In genomic region chr9:108648611-108649560, GRCm38 (mm10) we compare ENCODE assay signal across 8 mouse cellular contexts. TPM values are rescaled to one million over a fixed set of nuclear protein-coding genes. Genes with fewer than 3 reads are reported as not detected.
DNase-seq lines count a peak whose midpoint lies in the region; ATAC-seq lines count a peak whose summit lies in the region.

Arih2 (minus strand) TSS chr9:108649386.

- H3K4me3 ChIP-seq in brown adipose tissue, adult 24 weeks (ENCODE audit: insufficient read depth, low read depth, low read length), result peak within 1 kb of the TSS; percentile 85
- peak within 1 kb of the TSS; percentile 89 to 91 for H3K4me3 ChIP-seq in heart, embryonic 14.5 days (ENCODE audit: control insufficient read depth in 1 of 2, insufficient read depth in 1 of 2, low read depth in 1 of 2, low read length in 2 of 2)
- peak within 1 kb of the TSS; percentile 99 for H3K4me3 ChIP-seq in liver, embryonic 13.5 days (replicated peaks)
- peak within 1 kb of the TSS; percentile 96 for H3K4me3 ChIP-seq in stomach, embryonic 16.5 days (replicated peaks; ENCODE audit: low read length)

- H3K4me1 ChIP-seq in brown adipose tissue, adult 24 weeks (ENCODE audit: control insufficient read depth, insufficient read depth, insufficient read length, low read length), result peaks cover 3% of the 10 kb centered on the region; the same call in 1 of the 2 replicates
- peaks cover 0 to 19% of the 10 kb centered on the region in 2 experiments; a peak in 3 of 4 replicates for H3K4me1 ChIP-seq in heart, embryonic 14.5 days (ENCODE audit: control insufficient read depth in 2 of 2, insufficient read depth in 2 of 2, low read length in 2 of 2)
- peaks cover 38% of the 10 kb centered on the region for H3K4me1 ChIP-seq in liver, embryonic 13.5 days (replicated peaks)
- peaks cover 13% of the 10 kb centered on the region; the same call in 1 of the 2 replicates for H3K4me1 ChIP-seq in stomach, embryonic 16.5 days (ENCODE audit: control insufficient read depth, insufficient read depth, low read length)

- no peaks in the 10 kb centered on the region for H3K9me3 ChIP-seq in heart, embryonic 14.5 days (ENCODE audit: control insufficient read depth, low read length)
- H3K9me3 ChIP-seq in liver, embryonic 13.5 days (replicated peaks), result no peaks in the 10 kb centered on the region
- no peaks in the 10 kb centered on the region for H3K9me3 ChIP-seq in stomach, embryonic 16.5 days (replicated peaks; ENCODE audit: control insufficient read depth, low read length)

- H3K27me3 ChIP-seq in heart, embryonic 14.5 days (ENCODE audit: control insufficient read depth, insufficient read depth, low read length), result no peaks in the 10 kb centered on the region
- H3K27me3 ChIP-seq in liver, embryonic 13.5 days, result no peaks in the 10 kb centered on the region
- H3K27me3 ChIP-seq in stomach, embryonic 16.5 days (ENCODE audit: control insufficient read depth, insufficient read depth, low read length), result no peaks in the 10 kb centered on the region

- DNase-seq in CD4-positive, CD25-positive, alpha-beta regulatory T cell, adult 2 months (ENCODE audit: low read depth, low spot score), result peak; percentile 96
- peak; percentile 73 for DNase-seq in fibroblast of lung, adult 2 months (ENCODE audit: low read depth)
- DNase-seq in kidney, postnatal 14 days, result peak; percentile 95
- peak; percentile 85 for DNase-seq in liver, embryonic 13.5 days
- DNase-seq in neural tube, embryonic 10.5 days (ENCODE audit: extremely low spot score, low spot score), result peak; percentile 92

- WGBS in heart, embryonic 14.5 days, result under 1% methylated on average over 105 of the region's 112 CpGs
- WGBS in liver, embryonic 13.5 days (ENCODE audit: insufficient replicate concordance), result under 1% methylated on average over 110 of the region's 112 CpGs
- under 1% methylated on average over 109 of the region's 112 CpGs for WGBS in stomach, embryonic 16.5 days

- peak; percentile 95 for ATAC-seq in heart, embryonic 14.5 days (ENCODE audit: insufficient number of reproducible peaks, insufficient read depth, low FRiP score, low read depth)
- ATAC-seq in liver, embryonic 13.5 days (ENCODE audit: low read depth), result peak; percentile 95
- ATAC-seq in stomach, embryonic 16.5 days (ENCODE audit: insufficient read depth, low FRiP score), result peak; percentile 98

- H3K9ac ChIP-seq in heart, embryonic 14.5 days (ENCODE audit: low read length), result peak within 1 kb of the TSS; percentile 87
- peak within 1 kb of the TSS; percentile 96 for H3K9ac ChIP-seq in liver, embryonic 13.5 days
- peak within 1 kb of the TSS; percentile 93 for H3K9ac ChIP-seq in stomach, embryonic 16.5 days (ENCODE audit: low read length)

- 0 out of 2 replicates have a peak, but pooled peaks cover 2% of the 10 kb centered on the region for H3K36me3 ChIP-seq in heart, embryonic 14.5 days (ENCODE audit: control insufficient read depth, insufficient read depth, low read length)
- peaks cover 15% of the 10 kb centered on the region for H3K36me3 ChIP-seq in liver, embryonic 13.5 days
- H3K36me3 ChIP-seq in stomach, embryonic 16.5 days (ENCODE audit: control insufficient read depth, insufficient read depth, low read length), result no peaks in the 10 kb centered on the region

- peak within 1 kb of the TSS; percentile 83 for H3K4me2 ChIP-seq in heart, embryonic 14.5 days (ENCODE audit: low read length)
- peak within 1 kb of the TSS; percentile 92 for H3K4me2 ChIP-seq in liver, embryonic 13.5 days
- peak within 1 kb of the TSS; percentile 76 for H3K4me2 ChIP-seq in stomach, embryonic 16.5 days (ENCODE audit: low read depth, low read length)

- peak within 1 kb of the TSS; percentile 94 for H3K27ac ChIP-seq in brown adipose tissue, adult 24 weeks (replicated peaks; ENCODE audit: low read depth, low read length)
- peak within 1 kb of the TSS; percentile 97 for H3K27ac ChIP-seq in heart, embryonic 14.5 days (replicated peaks in 1 of 2; ENCODE audit: control insufficient read depth in 1 of 2, insufficient read depth in 1 of 2, low read depth in 2 of 2, low read length in 2 of 2)
- peak within 1 kb of the TSS; percentile 95 for H3K27ac ChIP-seq in liver, embryonic 13.5 days
- H3K27ac ChIP-seq in stomach, embryonic 16.5 days (ENCODE audit: low read length), result peak within 1 kb of the TSS; percentile 94

RNA-seq across cellular contexts. Expression of gene Arih2, which starts in this region (rescaled TPM):
- 22.4 and 29.8 TPM in 2 replicates for polyA plus RNA-seq in brown adipose tissue, adult 24 weeks (2012; ENCODE audit: insufficient read depth, insufficient read length, missing spikeins)
- polyA plus RNA-seq in heart, embryonic 14.5 days (2014; fragmentation: Nextera tagmentation; extraction: Ambion mirVana), result 33.5 and 34.8 TPM in 2 replicates
- polyA plus RNA-seq in liver, embryonic 13.5 days (2015; fragmentation: Nextera tagmentation; extraction: Ambion mirVana), result 28.6 and 35.1 TPM in 2 replicates
- 45.5 and 50.8 TPM in 2 replicates for polyA plus RNA-seq in stomach, embryonic 16.5 days (2015; fragmentation: Nextera tagmentation; extraction: Ambion mirVana)

Comparison
In these comparisons a context has a peak if more than half of its experiments do, and no peak if none do; other contexts are left out.
1. Peak in every context shown above with its lines: DNase-seq, ATAC-seq, H3K4me3 ChIP-seq and H3K27ac ChIP-seq.